Mouse (Mus musculus) neural tube, embryonic 14.5 days (tissue): ENCODE data around the gene Camsap2. TPM values are rescaled to one million over a fixed set of nuclear protein-coding genes. Genes with fewer than 3 reads are reported as not detected.

Source experiments
- ATAC-seq: fragments of 200-750 bp; cut with Nextera tagmentation; 2 replicates; pipeline ENCODE4 v1.8.0; 2017; ENCODE audit warnings: low read depth, mild to moderate bottlenecking, moderate TSS enrichment, moderate library complexity
- H3K27ac ChIP-seq: fragments of 300-500 bp; sonication (generic); 2 replicates; pipeline ENCODE4 v1.5.1; 2014; ENCODE audit warnings: low read depth, mild to moderate bottlenecking, control low read depth, low read length, moderate library complexity, mixed read lengths
- H3K27me3 ChIP-seq: fragments of 300-500 bp; sonication (generic); 2 replicates; pipeline ENCODE4 v1.6.1; 2014; ENCODE audit warnings: low read length; ENCODE audit not compliant: control insufficient read depth, insufficient read depth
- H3K36me3 ChIP-seq: fragments of 300-500 bp; sonication (generic); 2 replicates; pipeline ENCODE4 v1.6.1; 2014; ENCODE audit warnings: low read length, mixed read lengths; ENCODE audit not compliant: control insufficient read depth, insufficient read depth
- H3K4me1 ChIP-seq: fragments of 300-500 bp; sonication (generic); 2 replicates; pipeline ENCODE4 v1.6.1; 2014; ENCODE audit warnings: low read length; ENCODE audit not compliant: control insufficient read depth, insufficient read depth
- H3K4me2 ChIP-seq: fragments of 300-500 bp; sonication (generic); 2 replicates; pipeline ENCODE4 v1.6.1; 2014; ENCODE audit warnings: mild to moderate bottlenecking, low read depth, low read length, control low read depth
- H3K4me3 ChIP-seq: fragments of 300-500 bp; sonication (generic); 2 replicates; pipeline ENCODE4 v1.5.1; 2014; ENCODE audit warnings: low read depth, low read length, control low read depth, mixed read lengths
- H3K9ac ChIP-seq: fragments of 300-500 bp; sonication (generic); replicated peaks from 2 replicates; pipeline ENCODE4 v1.6.1; 2014; ENCODE audit warnings: low read depth, mild to moderate bottlenecking, control low read depth, low read length, mixed read lengths
- H3K9me3 ChIP-seq: fragments of 300-500 bp; sonication (generic); 2 replicates; pipeline ENCODE4 v1.6.1; 2016; ENCODE audit warnings: low read length; ENCODE audit not compliant: control insufficient read depth
- WGBS: fragments of 180-500 bp; shearing (Covaris S2); extraction: QIAGEN DNeasy Blood & Tissue Kit; methylation state at CpG from one replicate; pipeline ENCODE4 v1.1.7; 2014; 5-methylcytosine and 5-hydroxymethylcytosine counted together
- polyA plus RNA-seq: library from polyadenylated mRNA; unstranded; fragments of >200 nt; fragmentation: Nextera tagmentation; extraction: Ambion mirVana; gene quantifications from 2 replicates; pipeline ENCODE4 v1.2.1, GENCODE M21; 2014

Gene Camsap2
- polyA plus RNA-seq, 1 experiment from 2014 or later = 65.6 TPM

DNA sequence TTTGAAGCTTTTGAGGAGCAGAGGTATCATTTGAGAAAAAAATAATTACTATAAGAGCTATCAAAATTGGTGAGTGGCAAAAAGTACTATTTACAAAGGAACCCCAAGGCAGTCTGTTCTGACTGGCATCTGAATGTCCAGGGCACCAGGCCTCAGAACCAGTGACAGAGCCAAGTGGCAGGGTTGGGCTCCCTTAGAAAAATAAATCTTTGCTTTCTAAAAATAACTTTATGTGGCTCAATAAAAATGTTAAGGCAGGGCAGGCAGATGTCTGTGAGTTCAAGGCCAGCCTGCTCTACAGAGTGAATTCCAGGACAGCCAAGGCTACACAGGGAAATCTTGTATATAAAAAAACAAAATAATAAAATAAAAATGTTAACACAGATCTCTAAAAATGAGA lies 51.9 kb downstream of the Camsap2 start:
- H3K27ac ChIP-seq = no peak overlapping the region
- H3K27me3 ChIP-seq = no peaks in the 10 kb centered on the region
- H3K36me3 ChIP-seq = peaks cover 2% of the 10 kb centered on the region; the same call in 1 of the 2 replicates
- H3K4me1 ChIP-seq = no peaks in the 10 kb centered on the region
- no peak overlapping the region for H3K4me2 ChIP-seq
- no peaks in the 10 kb centered on the region for H3K9me3 ChIP-seq
- H3K9ac ChIP-seq = no peak overlapping the region
- H3K4me3 ChIP-seq = no peak overlapping the region
- no peak for ATAC-seq

DNA sequence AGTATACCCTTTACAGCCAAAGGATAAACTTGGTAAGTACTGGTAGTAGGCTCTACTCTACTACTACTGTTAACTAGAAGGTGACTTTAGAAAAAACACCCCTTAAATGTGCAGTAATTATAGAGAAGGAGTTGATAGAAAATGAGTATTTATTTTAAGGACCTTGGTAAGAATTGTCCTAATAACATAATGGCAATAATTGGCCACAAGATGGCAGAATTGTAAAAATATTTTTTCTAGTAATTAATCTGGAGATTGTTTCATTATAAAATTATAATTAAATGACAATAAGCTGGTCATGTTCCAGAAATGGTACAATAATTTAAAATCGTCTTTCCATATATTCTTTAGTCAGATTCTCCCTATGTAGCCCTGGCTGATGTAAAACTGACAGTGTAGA lies 56.1 kb downstream of the Camsap2 start:
- H3K4me3 ChIP-seq = no peak overlapping the region
- H3K27me3 ChIP-seq = no peaks in the 10 kb centered on the region
- 80% methylated on average over 1 of the region's 1 CpGs for WGBS
- no peak overlapping the region for H3K4me2 ChIP-seq
- ATAC-seq = no peak
- no peaks in the 10 kb centered on the region for H3K9me3 ChIP-seq
- H3K4me1 ChIP-seq = no peaks in the 10 kb centered on the region
- no peak overlapping the region for H3K9ac ChIP-seq
- H3K27ac ChIP-seq = no peak overlapping the region
- H3K36me3 ChIP-seq = no peaks in the 10 kb centered on the region; the same call in 1 of the 2 replicates

DNA sequence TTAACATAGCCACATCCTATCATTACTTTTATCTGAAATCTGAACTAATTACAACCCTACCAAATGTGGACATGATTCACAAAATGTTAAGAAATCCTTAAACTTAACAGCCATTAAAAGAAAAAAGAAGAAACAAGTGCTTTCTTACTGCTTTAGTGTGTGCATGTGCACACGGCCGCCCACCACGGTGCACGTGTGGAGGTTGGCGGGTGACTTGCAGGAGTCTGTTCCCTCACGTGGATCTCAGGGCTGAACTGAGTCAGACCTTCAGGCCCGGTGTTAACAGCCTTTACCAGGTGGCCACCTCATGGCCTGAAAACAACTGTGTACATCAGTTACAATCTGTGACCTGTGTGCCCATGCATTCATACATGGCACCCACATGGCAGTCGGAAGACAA lies 68.5 kb downstream of the Camsap2 start:
- H3K27me3 ChIP-seq = no peaks in the 10 kb centered on the region
- no peak for ATAC-seq
- no peak overlapping the region for H3K27ac ChIP-seq
- WGBS = 94% methylated on average over 8 of the region's 8 CpGs
- H3K4me2 ChIP-seq = no peak overlapping the region
- no peaks in the 10 kb centered on the region for H3K4me1 ChIP-seq
- H3K9ac ChIP-seq = no peak overlapping the region
- H3K9me3 ChIP-seq = no peaks in the 10 kb centered on the region
- peaks cover 78% of the 10 kb centered on the region for H3K36me3 ChIP-seq
- no peak overlapping the region for H3K4me3 ChIP-seq

DNA sequence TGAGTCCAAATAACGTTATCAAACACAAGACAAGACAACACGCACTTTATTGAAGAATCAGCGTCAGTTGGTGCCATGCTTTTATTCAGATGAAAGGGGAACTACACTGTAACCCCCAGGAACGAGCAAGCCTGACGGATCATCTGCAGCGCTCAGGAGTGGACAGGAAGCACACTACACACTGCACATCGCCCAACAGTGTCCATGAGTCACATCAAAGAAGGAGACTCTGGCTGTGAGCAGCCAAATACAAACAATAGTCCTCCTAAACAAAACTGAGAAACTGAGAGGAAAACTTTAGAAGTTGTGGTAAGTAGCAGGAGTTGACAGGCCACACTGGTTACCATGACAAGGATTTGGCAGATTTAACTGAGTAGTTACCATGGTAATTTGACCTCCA lies 77.7 kb downstream of the Camsap2 start:
- ATAC-seq = no peak
- no peak overlapping the region for H3K9ac ChIP-seq
- no peaks in the 10 kb centered on the region for H3K4me1 ChIP-seq
- no peaks in the 10 kb centered on the region for H3K27me3 ChIP-seq
- no peak overlapping the region for H3K4me3 ChIP-seq
- H3K9me3 ChIP-seq = no peaks in the 10 kb centered on the region
- 81% methylated on average over 7 of the region's 7 CpGs for WGBS
- peaks cover 41% of the 10 kb centered on the region for H3K36me3 ChIP-seq
- no peak overlapping the region for H3K4me2 ChIP-seq
- H3K27ac ChIP-seq = no peak overlapping the region

DNA sequence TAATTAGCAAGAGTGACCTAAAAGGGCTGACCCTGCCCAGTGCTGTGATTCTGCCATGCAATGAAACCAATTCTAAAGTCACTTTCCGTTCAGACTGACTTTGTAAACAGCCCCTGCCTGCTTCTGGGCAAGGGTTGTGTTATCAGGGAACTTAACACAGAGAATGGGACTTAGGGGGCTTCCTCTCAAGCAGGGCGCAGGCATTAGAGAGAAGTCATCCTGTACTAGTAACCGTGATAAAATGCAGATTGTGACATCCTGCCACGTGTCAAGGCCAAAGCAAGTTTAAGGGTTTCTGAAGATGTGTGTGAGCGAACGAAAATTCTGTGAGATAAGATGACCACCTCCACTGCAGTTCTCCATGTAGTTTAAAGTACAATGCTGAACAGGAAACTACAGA lies 79.8 kb downstream of the Camsap2 start:
- H3K27me3 ChIP-seq = peaks cover under 1% of the 10 kb centered on the region; the same call in 1 of the 2 replicates
- no peaks in the 10 kb centered on the region for H3K9me3 ChIP-seq
- H3K4me2 ChIP-seq = no peak overlapping the region
- H3K4me1 ChIP-seq = no peaks in the 10 kb centered on the region
- no peak overlapping the region for H3K4me3 ChIP-seq
- no peak overlapping the region for H3K9ac ChIP-seq
- 64% methylated on average over 6 of the region's 6 CpGs for WGBS
- ATAC-seq = no peak
- H3K36me3 ChIP-seq = peaks cover 21% of the 10 kb centered on the region
- no peak overlapping the region for H3K27ac ChIP-seq

DNA sequence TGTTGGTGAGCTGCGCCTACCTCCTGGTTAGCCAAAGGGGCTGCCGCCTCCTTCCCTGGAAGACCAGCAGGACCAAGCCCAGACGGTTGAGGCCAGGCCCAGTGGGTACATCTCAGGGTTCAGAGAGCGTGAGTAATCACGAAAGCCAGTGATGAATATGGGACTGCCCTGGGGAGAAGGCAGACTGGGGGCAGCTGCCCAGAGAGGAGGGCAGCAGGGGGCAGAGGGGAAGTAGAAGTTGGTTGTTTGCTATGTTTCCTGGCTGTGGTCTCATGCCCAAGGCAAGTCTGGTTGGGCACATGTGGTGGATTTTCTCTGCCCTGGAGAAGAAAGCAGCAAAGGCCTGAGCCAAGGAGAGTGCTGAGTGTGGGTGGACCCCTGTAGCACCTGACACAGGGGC lies 82.5 kb downstream of the Camsap2 start:
- 80% methylated on average over 5 of the region's 5 CpGs for WGBS
- Histone ChIP-seq H3K4me1 (0 out of 2 replicates have a peak, but pooled peaks cover 6% of the 10 kb centered on the region), H3K9me3 (no peaks in the 10 kb centered on the region), H3K27me3 (peaks cover 13% of the 10 kb centered on the region), H3K36me3 (peaks cover 3% of the 10 kb centered on the region; the same call in 1 of the 2 replicates), H3K27ac (no peak overlapping the region), H3K4me2 (no peak overlapping the region), H3K9ac (no peak overlapping the region), H3K4me3 (no peak overlapping the region)
- no peak for ATAC-seq

DNA sequence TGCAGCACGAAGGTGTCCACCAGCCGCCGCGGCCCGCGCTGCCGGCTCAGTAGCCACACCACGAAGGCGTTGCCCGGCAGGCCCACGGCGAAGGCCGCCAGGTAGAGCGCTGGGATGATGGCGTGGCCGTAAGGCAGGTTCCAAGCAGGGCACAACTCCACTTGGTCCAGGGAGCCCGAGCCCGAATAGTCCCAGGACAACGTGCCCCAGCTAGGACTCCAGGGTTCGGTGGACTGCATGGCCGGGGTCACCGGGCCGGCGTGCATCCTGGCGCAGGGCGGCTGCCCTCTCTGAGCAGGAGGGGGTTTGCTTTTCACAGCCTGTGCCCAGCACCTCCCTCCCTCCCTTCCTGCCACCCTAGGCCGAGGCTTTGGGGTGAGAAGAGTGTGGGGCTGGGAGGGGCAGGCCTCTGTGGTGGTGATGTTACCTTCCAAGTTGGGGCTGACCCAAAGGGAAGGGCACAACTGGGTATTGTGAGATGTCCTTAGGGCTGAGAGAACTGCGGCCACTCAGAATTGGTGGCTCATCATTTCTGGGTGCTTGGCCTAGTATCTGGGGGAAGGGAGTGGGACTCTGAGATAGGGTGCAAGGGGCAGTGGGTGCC lies 85.2 kb downstream of the Camsap2 start, which contains the start of gene Gpr25:
TSS of gene Gpr25 (minus strand) at position 239 of the 604 bp plus-strand sequence.
- peak within 1 kb of the TSS; percentile 81 for H3K4me2 ChIP-seq
- H3K27ac ChIP-seq = peak within 1 kb of the TSS; percentile 30; the same call in 1 of the 2 replicates
- H3K36me3 ChIP-seq = no peaks in the 10 kb centered on the region
- ATAC-seq = peak; percentile 41
- H3K4me3 ChIP-seq = peak within 1 kb of the TSS; percentile 50
- H3K27me3 ChIP-seq = peaks cover 14% of the 10 kb centered on the region
- 0 out of 2 replicates have a peak, but pooled peaks cover 6% of the 10 kb centered on the region for H3K4me1 ChIP-seq
- H3K9ac ChIP-seq = peak within 1 kb of the TSS; percentile 69
- no peaks in the 10 kb centered on the region for H3K9me3 ChIP-seq
- WGBS = 10% methylated on average over 26 of the region's 28 CpGs

DNA sequence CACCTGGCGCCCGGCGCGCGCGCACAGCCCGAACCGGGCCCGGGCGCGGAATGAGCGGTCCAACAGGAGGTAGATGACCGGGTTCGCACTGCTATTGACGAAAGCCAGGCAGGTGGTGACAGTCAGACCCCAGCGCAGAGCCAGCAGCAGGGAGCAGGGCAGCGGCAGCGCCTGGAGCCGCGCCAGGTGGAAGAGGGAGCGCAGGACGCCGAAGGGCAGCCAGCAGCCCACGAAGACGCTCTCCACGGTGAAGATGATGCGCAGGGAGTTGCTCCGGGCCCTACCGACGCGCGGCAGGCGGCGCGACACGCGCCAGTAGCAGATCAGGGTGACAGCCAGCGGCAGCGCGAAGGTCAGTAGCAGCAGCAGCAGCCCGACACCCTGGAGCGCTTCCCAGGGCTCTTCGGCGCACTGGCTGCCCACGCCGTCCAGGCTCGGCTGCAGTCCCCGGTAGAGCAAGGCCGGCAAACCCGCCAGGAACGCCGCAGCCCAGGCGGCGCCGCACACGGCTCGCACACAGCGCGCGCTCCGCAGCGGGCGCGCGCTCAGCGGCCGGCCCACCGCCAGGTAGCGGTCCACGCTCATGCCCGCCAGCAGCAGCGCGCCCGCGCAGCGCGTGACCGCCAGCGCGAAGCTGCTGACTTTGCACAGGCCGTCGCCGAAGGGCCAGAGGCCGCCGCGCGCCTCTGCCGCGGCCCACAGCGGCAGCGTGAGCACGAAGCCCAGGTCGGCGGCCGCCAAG lies 85.8 kb downstream of the Camsap2 start:
- ATAC-seq = peak; percentile 82
- Histone ChIP-seq H3K4me1 (0 out of 2 replicates have a peak, but pooled peaks cover 6% of the 10 kb centered on the region), H3K9me3 (no peaks in the 10 kb centered on the region), H3K9ac (peak overlapping the region; percentile 69), H3K27ac (peak overlapping the region; percentile 30; the same call in 1 of the 2 replicates), H3K27me3 (peaks cover 14% of the 10 kb centered on the region), H3K4me2 (peak overlapping the region; percentile 81), H3K36me3 (no peaks in the 10 kb centered on the region), H3K4me3 (peak overlapping the region; percentile 50)
- WGBS = under 1% methylated on average over 81 of the region's 95 CpGs

DNA sequence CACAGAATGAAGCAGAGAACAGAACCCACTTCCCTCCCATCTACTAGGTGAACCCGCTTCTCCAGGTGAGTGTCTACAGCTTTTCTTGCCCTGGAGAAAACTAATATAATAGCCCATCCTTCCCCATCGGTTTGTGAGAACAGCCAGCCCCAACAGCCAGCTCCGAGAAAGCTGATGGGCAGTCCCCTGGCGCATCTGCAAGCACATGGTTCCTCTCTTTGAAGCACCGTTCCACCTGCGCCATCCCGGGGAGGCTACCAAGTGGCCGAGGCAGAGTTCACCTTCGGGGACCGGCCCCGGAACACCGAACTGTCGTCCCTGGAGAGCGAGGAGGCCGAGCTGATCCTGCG lies 86.4 kb downstream of the Camsap2 start:
- peak overlapping the region; percentile 81 for H3K4me2 ChIP-seq
- no peaks in the 10 kb centered on the region for H3K9me3 ChIP-seq
- H3K4me3 ChIP-seq = peak overlapping the region; percentile 50
- 3% methylated on average over 16 of the region's 16 CpGs for WGBS
- peaks cover 14% of the 10 kb centered on the region for H3K27me3 ChIP-seq
- 0 out of 2 replicates have a peak, but pooled peaks cover 6% of the 10 kb centered on the region for H3K4me1 ChIP-seq
- no peak overlapping the region for H3K27ac ChIP-seq
- H3K9ac ChIP-seq = peak overlapping the region; percentile 69
- ATAC-seq = no peak
- no peaks in the 10 kb centered on the region for H3K36me3 ChIP-seq
